Mouse (Mus musculus): ENCODE results near the gene Srr. TPM values are rescaled to one million over a fixed set of nuclear protein-coding genes. Genes with fewer than 3 reads are reported as not detected.

The Srr gene
- polyA plus RNA-seq, 1 experiment from 2014 or later: 27.8 TPM

GRCm38 (mm10) chr11:74874630-74875029, 51.1 kb downstream of the Srr start:
- Histone ChIP-seq H3K4me1 (replicated peaks; ENCODE audit: control insufficient read depth, insufficient read depth, low read length) (peaks cover 5% of the 10 kb centered on the region; the same call in 1 of the 2 replicates), H3K27ac (ENCODE audit: low read depth, low read length) (no peak overlapping the region), H3K9me3 (ENCODE audit: control insufficient read depth, low read length) (no peaks in the 10 kb centered on the region), H3K4me3 (ENCODE audit: low read depth, low read length) (no peak overlapping the region), H3K36me3 (ENCODE audit: control insufficient read depth, insufficient read depth, low read length) (no peaks in the 10 kb centered on the region), H3K9ac (ENCODE audit: low read depth, low read length) (0 out of 2 replicates have a peak overlapping the region, but pooled peaks have one; percentile 15), H3K27me3 (ENCODE audit: control insufficient read depth, insufficient read depth, low read length) (no peaks in the 10 kb centered on the region), H3K4me2 (replicated peaks; ENCODE audit: low read depth, low read length) (no peak overlapping the region)
- DNase-seq (ENCODE audit: low spot score): no peak
- 65% methylated on average over 3 of the region's 3 CpGs for WGBS
- ATAC-seq (ENCODE audit: low FRiP score): no peak

- DNase-seq (ENCODE audit: low spot score): no peak
- Histone ChIP-seq H3K27me3 (ENCODE audit: control insufficient read depth, insufficient read depth, low read length) (no peaks in the 10 kb centered on the region), H3K4me1 (replicated peaks; ENCODE audit: control insufficient read depth, insufficient read depth, low read length) (peaks cover 3% of the 10 kb centered on the region; the same call in 1 of the 2 replicates), H3K27ac (ENCODE audit: low read depth, low read length) (0 out of 2 replicates have a peak overlapping the region, but pooled peaks have one; percentile 27), H3K9ac (ENCODE audit: low read depth, low read length) (no peak overlapping the region), H3K4me2 (replicated peaks; ENCODE audit: low read depth, low read length) (no peak overlapping the region), H3K9me3 (ENCODE audit: control insufficient read depth, low read length) (no peaks in the 10 kb centered on the region), H3K4me3 (ENCODE audit: low read depth, low read length) (no peak overlapping the region), H3K36me3 (ENCODE audit: control insufficient read depth, insufficient read depth, low read length) (no peaks in the 10 kb centered on the region)
- 44% methylated on average over 12 of the region's 12 CpGs for WGBS
- ATAC-seq (ENCODE audit: low FRiP score): no peak
Observed at GRCm38 (mm10) chr11:74870991-74871622, 54.6 kb downstream of the Srr start.

GRCm38 (mm10) chr11:74870544-74870943, 55.2 kb downstream of the Srr start:
- no peak overlapping the region for H3K4me2 ChIP-seq (replicated peaks; ENCODE audit: low read depth, low read length)
- no peak overlapping the region for H3K27ac ChIP-seq (ENCODE audit: low read depth, low read length)
- peaks cover 3% of the 10 kb centered on the region; the same call in 1 of the 2 replicates for H3K4me1 ChIP-seq (replicated peaks; ENCODE audit: control insufficient read depth, insufficient read depth, low read length)
- no peak overlapping the region for H3K4me3 ChIP-seq (ENCODE audit: low read depth, low read length)
- DNase-seq (ENCODE audit: low spot score): no peak
- no peak overlapping the region for H3K9ac ChIP-seq (ENCODE audit: low read depth, low read length)
- H3K36me3 ChIP-seq (ENCODE audit: control insufficient read depth, insufficient read depth, low read length): no peaks in the 10 kb centered on the region
- 86% methylated on average over 4 of the region's 4 CpGs for WGBS
- ATAC-seq (ENCODE audit: low FRiP score): no peak
- no peaks in the 10 kb centered on the region for H3K27me3 ChIP-seq (ENCODE audit: control insufficient read depth, insufficient read depth, low read length)
- no peaks in the 10 kb centered on the region for H3K9me3 ChIP-seq (ENCODE audit: control insufficient read depth, low read length)

GRCm38 (mm10) chr11:74869603-74870002, 56.1 kb downstream of the Srr start:
- Histone ChIP-seq H3K4me3 (ENCODE audit: low read depth, low read length) (no peak overlapping the region), H3K9me3 (ENCODE audit: control insufficient read depth, low read length) (no peaks in the 10 kb centered on the region), H3K27me3 (ENCODE audit: control insufficient read depth, insufficient read depth, low read length) (no peaks in the 10 kb centered on the region), H3K4me1 (replicated peaks; ENCODE audit: control insufficient read depth, insufficient read depth, low read length) (peaks cover 3% of the 10 kb centered on the region; the same call in 1 of the 2 replicates), H3K9ac (ENCODE audit: low read depth, low read length) (no peak overlapping the region), H3K27ac (ENCODE audit: low read depth, low read length) (peak overlapping the region; percentile 65), H3K36me3 (ENCODE audit: control insufficient read depth, insufficient read depth, low read length) (no peaks in the 10 kb centered on the region), H3K4me2 (replicated peaks; ENCODE audit: low read depth, low read length) (no peak overlapping the region)
- DNase-seq (ENCODE audit: low spot score) (no peak), ATAC-seq (ENCODE audit: low FRiP score) (peak; percentile 61; the same call in 1 of the 2 replicates)
- WGBS: 79% methylated on average over 6 of the region's 6 CpGs

- no peak overlapping the region for H3K9ac ChIP-seq (ENCODE audit: low read depth, low read length)
- no peak overlapping the region for H3K4me3 ChIP-seq (ENCODE audit: low read depth, low read length)
- no peaks in the 10 kb centered on the region for H3K27me3 ChIP-seq (ENCODE audit: control insufficient read depth, insufficient read depth, low read length)
- no peaks in the 10 kb centered on the region for H3K9me3 ChIP-seq (ENCODE audit: control insufficient read depth, low read length)
- no peak overlapping the region for H3K4me2 ChIP-seq (replicated peaks; ENCODE audit: low read depth, low read length)
- H3K27ac ChIP-seq (ENCODE audit: low read depth, low read length): no peak overlapping the region
- DNase-seq (ENCODE audit: low spot score) (no peak), ATAC-seq (ENCODE audit: low FRiP score) (no peak)
- peaks cover 3% of the 10 kb centered on the region; the same call in 1 of the 2 replicates for H3K4me1 ChIP-seq (replicated peaks; ENCODE audit: control insufficient read depth, insufficient read depth, low read length)
- H3K36me3 ChIP-seq (ENCODE audit: control insufficient read depth, insufficient read depth, low read length): no peaks in the 10 kb centered on the region
- 91% methylated on average over 13 of the region's 13 CpGs for WGBS
Observed at GRCm38 (mm10) chr11:74868046-74868760, 57.5 kb downstream of the Srr start.

- WGBS: 85% methylated on average over 2 of the region's 2 CpGs
- peaks cover 3% of the 10 kb centered on the region; the same call in 1 of the 2 replicates for H3K4me1 ChIP-seq (replicated peaks; ENCODE audit: control insufficient read depth, insufficient read depth, low read length)
- ATAC-seq (ENCODE audit: low FRiP score) (no peak), DNase-seq (ENCODE audit: low spot score) (no peak)
- H3K9me3 ChIP-seq (ENCODE audit: control insufficient read depth, low read length): no peaks in the 10 kb centered on the region
- H3K4me3 ChIP-seq (ENCODE audit: low read depth, low read length): no peak overlapping the region
- no peaks in the 10 kb centered on the region for H3K36me3 ChIP-seq (ENCODE audit: control insufficient read depth, insufficient read depth, low read length)
- H3K27me3 ChIP-seq (ENCODE audit: control insufficient read depth, insufficient read depth, low read length): no peaks in the 10 kb centered on the region
- H3K4me2 ChIP-seq (replicated peaks; ENCODE audit: low read depth, low read length): no peak overlapping the region
- H3K9ac ChIP-seq (ENCODE audit: low read depth, low read length): no peak overlapping the region
- H3K27ac ChIP-seq (ENCODE audit: low read depth, low read length): no peak overlapping the region
Observed at GRCm38 (mm10) chr11:74867181-74867580, 58.6 kb downstream of the Srr start.

GRCm38 (mm10) chr11:74866640-74867039, 59.1 kb downstream of the Srr start:
- Histone ChIP-seq H3K4me1 (replicated peaks; ENCODE audit: control insufficient read depth, insufficient read depth, low read length) (peaks cover 3% of the 10 kb centered on the region; the same call in 1 of the 2 replicates), H3K9me3 (ENCODE audit: control insufficient read depth, low read length) (no peaks in the 10 kb centered on the region), H3K27me3 (ENCODE audit: control insufficient read depth, insufficient read depth, low read length) (no peaks in the 10 kb centered on the region), H3K9ac (ENCODE audit: low read depth, low read length) (no peak overlapping the region), H3K36me3 (ENCODE audit: control insufficient read depth, insufficient read depth, low read length) (no peaks in the 10 kb centered on the region), H3K4me2 (replicated peaks; ENCODE audit: low read depth, low read length) (no peak overlapping the region), H3K27ac (ENCODE audit: low read depth, low read length) (no peak overlapping the region), H3K4me3 (ENCODE audit: low read depth, low read length) (no peak overlapping the region)
- ATAC-seq (ENCODE audit: low FRiP score): no peak
- DNase-seq (ENCODE audit: low spot score): no peak
- 90% methylated on average over 4 of the region's 4 CpGs for WGBS

- WGBS: 88% methylated on average over 9 of the region's 9 CpGs
- H3K27ac ChIP-seq (ENCODE audit: low read depth, low read length): no peak overlapping the region
Observed at GRCm38 (mm10) chr11:74865252-74865651, 60.5 kb downstream of the Srr start.

GRCm38 (mm10) chr11:74864421-74864820, 61.3 kb downstream of the Srr start:
- Histone ChIP-seq H3K9ac (ENCODE audit: low read depth, low read length) (no peak overlapping the region), H3K4me2 (replicated peaks; ENCODE audit: low read depth, low read length) (no peak overlapping the region), H3K36me3 (ENCODE audit: control insufficient read depth, insufficient read depth, low read length) (no peaks in the 10 kb centered on the region), H3K4me1 (replicated peaks; ENCODE audit: control insufficient read depth, insufficient read depth, low read length) (no peaks in the 10 kb centered on the region), H3K27ac (ENCODE audit: low read depth, low read length) (no peak overlapping the region), H3K27me3 (ENCODE audit: control insufficient read depth, insufficient read depth, low read length) (no peaks in the 10 kb centered on the region), H3K9me3 (ENCODE audit: control insufficient read depth, low read length) (no peaks in the 10 kb centered on the region), H3K4me3 (ENCODE audit: low read depth, low read length) (no peak overlapping the region)
- ATAC-seq (ENCODE audit: low FRiP score) (no peak), DNase-seq (ENCODE audit: low spot score) (no peak)
- WGBS: 90% methylated on average over 9 of the region's 9 CpGs

More at GRCm38 (mm10) chr11:74865252-74865651, 60.5 kb downstream of the Srr start:
- Histone ChIP-seq H3K36me3 (ENCODE audit: control insufficient read depth, insufficient read depth, low read length) (no peaks in the 10 kb centered on the region), H3K9ac (ENCODE audit: low read depth, low read length) (no peak overlapping the region), H3K4me2 (replicated peaks; ENCODE audit: low read depth, low read length) (no peak overlapping the region), H3K9me3 (ENCODE audit: control insufficient read depth, low read length) (no peaks in the 10 kb centered on the region), H3K4me3 (ENCODE audit: low read depth, low read length) (no peak overlapping the region), H3K27me3 (ENCODE audit: control insufficient read depth, insufficient read depth, low read length) (no peaks in the 10 kb centered on the region), H3K4me1 (replicated peaks; ENCODE audit: control insufficient read depth, insufficient read depth, low read length) (no peaks in the 10 kb centered on the region)
- DNase-seq (ENCODE audit: low spot score): no peak
- ATAC-seq (ENCODE audit: low FRiP score): no peak

Data from hindbrain, embryonic 11.5 days (tissue).